Mouse (Mus musculus): ENCODE data around the gene Nudt21.

Gene Nudt21

GRCm38 (mm10) chr8:93998961-93999360 lies 37.9 kb downstream of the Nudt21 start:
- DNase-seq (ENCODE audit: low read depth, low spot score), result no peak

GRCm38 (mm10) chr8:93989739-93990138 lies 47.1 kb downstream of the Nudt21 start:
- no peak for DNase-seq (ENCODE audit: low read depth, low spot score)

GRCm38 (mm10) chr8:93984731-93985130 lies 52.1 kb downstream of the Nudt21 start:
- no peak for DNase-seq (ENCODE audit: low read depth, low spot score)

- DNase-seq (ENCODE audit: low read depth, low spot score), result no peak
Observed at GRCm38 (mm10) chr8:93983827-93984226, 53.0 kb downstream of the Nudt21 start.

- DNase-seq (ENCODE audit: low read depth, low spot score), result no peak
Observed at GRCm38 (mm10) chr8:93981679-93982215, 55.1 kb downstream of the Nudt21 start.

GRCm38 (mm10) chr8:93980141-93980540 lies 56.7 kb downstream of the Nudt21 start:
- DNase-seq (ENCODE audit: low read depth, low spot score), result no peak

- DNase-seq (ENCODE audit: low read depth, low spot score), result no peak
Observed at GRCm38 (mm10) chr8:93976446-93977211, 60.2 kb downstream of the Nudt21 start.

- no peak for DNase-seq (ENCODE audit: low read depth, low spot score)
Observed at GRCm38 (mm10) chr8:93975358-93975757, 61.5 kb downstream of the Nudt21 start.

- no peak for DNase-seq (ENCODE audit: low read depth, low spot score)
Observed at GRCm38 (mm10) chr8:93974602-93975186, 62.1 kb downstream of the Nudt21 start.

GRCm38 (mm10) chr8:93973831-93974375 lies 62.9 kb downstream of the Nudt21 start:
- DNase-seq (ENCODE audit: low read depth, low spot score), result no peak

- no peak for DNase-seq (ENCODE audit: low read depth, low spot score)
Observed at GRCm38 (mm10) chr8:93972971-93973734, 63.7 kb downstream of the Nudt21 start.

- no peak for DNase-seq (ENCODE audit: low read depth, low spot score)
Observed at GRCm38 (mm10) chr8:93972211-93972610, 64.6 kb downstream of the Nudt21 start.

GRCm38 (mm10) chr8:93971451-93971850 lies 65.4 kb downstream of the Nudt21 start:
- no peak for DNase-seq (ENCODE audit: low read depth, low spot score)

- no peak for DNase-seq (ENCODE audit: low read depth, low spot score)
Observed at GRCm38 (mm10) chr8:93969626-93970340, 67.0 kb downstream of the Nudt21 start.

GRCm38 (mm10) chr8:93968293-93968692 lies 68.5 kb downstream of the Nudt21 start:
- no peak for DNase-seq (ENCODE audit: low read depth, low spot score)
